Comparison of ENCODE assay signal across 8 mouse cellular contexts in the genomic region with DNA sequence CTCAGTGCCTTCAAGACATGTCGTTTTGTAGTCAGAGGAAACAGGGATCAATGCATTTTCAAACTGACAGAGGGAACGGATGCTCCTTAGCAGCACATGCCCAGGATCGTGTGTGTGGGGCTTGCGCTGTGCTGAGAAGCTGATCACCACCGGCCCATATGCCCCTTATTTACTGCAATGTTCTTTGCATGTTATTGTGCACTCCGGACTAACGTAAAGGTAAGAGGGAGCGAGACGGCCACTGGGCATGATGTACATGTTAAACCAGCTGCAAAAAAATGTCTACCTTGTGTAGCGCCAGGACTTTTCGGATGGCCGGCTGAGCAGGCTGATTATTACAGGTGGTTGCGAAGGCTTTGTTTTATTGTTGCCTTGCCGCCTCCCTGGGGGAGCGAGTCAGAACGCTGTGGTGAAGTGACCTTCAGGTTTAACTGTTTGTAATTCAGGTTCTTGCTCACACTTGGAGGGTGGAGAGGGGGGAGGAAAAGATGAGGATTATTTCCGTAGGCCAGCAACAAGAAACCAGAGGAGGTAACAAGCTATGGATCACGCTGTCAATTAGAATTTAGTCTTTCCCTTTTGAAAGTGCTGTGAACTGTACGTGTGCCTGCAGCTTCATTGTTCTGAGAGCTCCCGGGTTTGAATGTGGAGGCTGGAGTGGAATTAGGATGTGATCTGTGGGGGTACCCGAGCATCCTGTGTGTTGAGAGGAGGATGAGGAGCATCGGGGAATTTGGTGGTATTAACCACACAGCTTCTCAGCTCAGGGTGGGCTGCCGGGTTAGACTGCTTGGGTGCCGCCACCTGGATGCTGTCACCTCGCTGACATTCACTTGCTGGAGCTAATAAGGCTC.
A peak's percentile ranks its signal among the peaks of the same experiment; 100 is the strongest.
DNase-seq lines count a peak whose midpoint lies in the region; ATAC-seq lines count a peak whose summit lies in the region.

No protein-coding gene starts in this region.

- no peaks in the 10 kb centered on the region for H3K36me3 ChIP-seq in heart, embryonic 14.5 days (ENCODE audit: control insufficient read depth, insufficient read depth, low read length)
- no peaks in the 10 kb centered on the region for H3K36me3 ChIP-seq in embryonic facial prominence, embryonic 12.5 days
- H3K36me3 ChIP-seq in intestine, embryonic 14.5 days (ENCODE audit: control insufficient read depth, insufficient read depth, low read length): no peaks in the 10 kb centered on the region
- no peaks in the 10 kb centered on the region for H3K36me3 ChIP-seq in midbrain, embryonic 13.5 days

- no peak for ATAC-seq in heart, embryonic 14.5 days (ENCODE audit: insufficient number of reproducible peaks, insufficient read depth, low FRiP score, low read depth)
- ATAC-seq in embryonic facial prominence, embryonic 12.5 days (ENCODE audit: insufficient number of reproducible peaks, insufficient read depth, low FRiP score, low TSS enrichment): 0 out of 2 replicates have a peak, but pooled peaks have one; percentile 52
- no peak for ATAC-seq in intestine, embryonic 14.5 days (replicated peaks; ENCODE audit: low FRiP score, low TSS enrichment, low read depth)
- ATAC-seq in midbrain, embryonic 13.5 days: peak; percentile 86

- H3K27ac ChIP-seq in heart, embryonic 14.5 days (replicated peaks in 1 of 2; ENCODE audit: control insufficient read depth in 1 of 2, insufficient read depth in 1 of 2, low read depth in 2 of 2, low read length in 2 of 2): no peak overlapping the region
- H3K27ac ChIP-seq in embryonic facial prominence, embryonic 12.5 days: no peak overlapping the region
- H3K27ac ChIP-seq in intestine, embryonic 14.5 days (ENCODE audit: low read depth): no peak overlapping the region
- 0 out of 2 replicates have a peak overlapping the region, but pooled peaks have one; percentile 3 for H3K27ac ChIP-seq in midbrain, embryonic 13.5 days

- H3K9me3 ChIP-seq in heart, embryonic 14.5 days (ENCODE audit: control insufficient read depth, low read length): no peaks in the 10 kb centered on the region
- no peaks in the 10 kb centered on the region for H3K9me3 ChIP-seq in embryonic facial prominence, embryonic 12.5 days
- no peaks in the 10 kb centered on the region for H3K9me3 ChIP-seq in intestine, embryonic 14.5 days (ENCODE audit: control insufficient read depth, low read length)
- H3K9me3 ChIP-seq in midbrain, embryonic 13.5 days: no peaks in the 10 kb centered on the region

- peak overlapping the region; percentile 61 for H3K4me2 ChIP-seq in heart, embryonic 14.5 days (ENCODE audit: low read length)
- H3K4me2 ChIP-seq in embryonic facial prominence, embryonic 12.5 days (replicated peaks): peak overlapping the region; percentile 49
- H3K4me2 ChIP-seq in intestine, embryonic 14.5 days (ENCODE audit: low read length): peak overlapping the region; percentile 35
- peak overlapping the region; percentile 67 for H3K4me2 ChIP-seq in midbrain, embryonic 13.5 days (replicated peaks)

- peak overlapping the region; percentile 17 to 19 for H3K4me3 ChIP-seq in heart, embryonic 14.5 days (ENCODE audit: control insufficient read depth in 1 of 2, insufficient read depth in 1 of 2, low read depth in 1 of 2, low read length in 2 of 2)
- peak overlapping the region; percentile 23 for H3K4me3 ChIP-seq in embryonic facial prominence, embryonic 12.5 days
- H3K4me3 ChIP-seq in intestine, embryonic 14.5 days (ENCODE audit: low read depth, low read length): peak overlapping the region; percentile 2; the same call in 1 of the 2 replicates
- H3K4me3 ChIP-seq in midbrain, embryonic 13.5 days (replicated peaks): peak overlapping the region; percentile 42

- no peak for DNase-seq in heart, postnatal 36 days
- peak; percentile 50 for DNase-seq in intestine, embryonic 14.5 days (ENCODE audit: low spot score)
- DNase-seq in spleen, adult 12 weeks (ENCODE audit: low spot score): no peak
- no peak for DNase-seq in yolk sac, embryonic 10.5 days (ENCODE audit: low spot score)
- DNase-seq in thymus, adult 18-20 months: no peak

- intact Hi-C loops in heart, postnatal 36 days (cut with DNase I): no loop called here

- WGBS in heart, embryonic 14.5 days: 22% methylated on average over 25 of the region's 25 CpGs
- WGBS in embryonic facial prominence, embryonic 12.5 days: 11% methylated on average over 25 of the region's 25 CpGs
- WGBS in intestine, embryonic 14.5 days: 15% methylated on average over 25 of the region's 25 CpGs
- 6% methylated on average over 25 of the region's 25 CpGs for WGBS in midbrain, embryonic 13.5 days

- no peaks in the 10 kb centered on the region; a peak in 1 of 4 replicates for H3K4me1 ChIP-seq in heart, embryonic 14.5 days (ENCODE audit: control insufficient read depth in 2 of 2, insufficient read depth in 2 of 2, low read length in 2 of 2)
- H3K4me1 ChIP-seq in embryonic facial prominence, embryonic 12.5 days: 0 out of 2 replicates have a peak, but pooled peaks cover 5% of the 10 kb centered on the region
- H3K4me1 ChIP-seq in intestine, embryonic 14.5 days (replicated peaks; ENCODE audit: control insufficient read depth, insufficient read depth, low read length): no peaks in the 10 kb centered on the region
- H3K4me1 ChIP-seq in midbrain, embryonic 13.5 days (replicated peaks): peaks cover 11% of the 10 kb centered on the region

- H3K27me3 ChIP-seq in heart, embryonic 14.5 days (ENCODE audit: control insufficient read depth, insufficient read depth, low read length): no peaks in the 10 kb centered on the region
- H3K27me3 ChIP-seq in embryonic facial prominence, embryonic 12.5 days: 0 out of 2 replicates have a peak, but pooled peaks cover 4% of the 10 kb centered on the region
- no peaks in the 10 kb centered on the region for H3K27me3 ChIP-seq in intestine, embryonic 14.5 days (replicated peaks; ENCODE audit: control insufficient read depth, insufficient read depth, low read length)
- peaks cover 3% of the 10 kb centered on the region; the same call in 1 of the 2 replicates for H3K27me3 ChIP-seq in midbrain, embryonic 13.5 days

- H3K9ac ChIP-seq in heart, embryonic 14.5 days (ENCODE audit: low read length): no peak overlapping the region
- H3K9ac ChIP-seq in embryonic facial prominence, embryonic 12.5 days: no peak overlapping the region
- H3K9ac ChIP-seq in intestine, embryonic 14.5 days (ENCODE audit: low read length): no peak overlapping the region
- peak overlapping the region; percentile 59 for H3K9ac ChIP-seq in midbrain, embryonic 13.5 days (replicated peaks)

Comparison
In these comparisons a context has a peak if more than half of its experiments do, and no peak if none do; other contexts are left out.
1. ATAC-seq: peak in embryonic facial prominence, embryonic 12.5 days (single experiment) and midbrain, embryonic 13.5 days (single experiment); none in heart, embryonic 14.5 days (single experiment) and intestine, embryonic 14.5 days (single experiment).
2. Peak in every context shown above with its lines, with median percentiles within 50 percentile points of each other: H3K4me2 ChIP-seq and H3K4me3 ChIP-seq.